Mouse (Mus musculus) thymus, postnatal 14 days (tissue): ENCODE results near the gene Dcun1d3.

ENCODE experiments used
- DNase-seq: peaks from one replicate; pipeline ENCODE4 v3.0.0; 2021

The Dcun1d3 gene

GRCm38 (mm10) chr7:119872204-119872603, 23.9 kb downstream of the Dcun1d3 start:
- no peak for DNase-seq

GRCm38 (mm10) chr7:119866136-119866535, 30.0 kb downstream of the Dcun1d3 start:
- DNase-seq: no peak

- DNase-seq: no peak
Observed at GRCm38 (mm10) chr7:119864500-119864899, 31.6 kb downstream of the Dcun1d3 start.

GRCm38 (mm10) chr7:119862167-119862566, 33.9 kb downstream of the Dcun1d3 start:
- no peak for DNase-seq

GRCm38 (mm10) chr7:119861335-119862091, 34.6 kb downstream of the Dcun1d3 start:
- peak; percentile 68 for DNase-seq

GRCm38 (mm10) chr7:119860971-119861334, 35.1 kb downstream of the Dcun1d3 start:
- DNase-seq: no peak

- DNase-seq: no peak
Observed at GRCm38 (mm10) chr7:119860554-119860953, 35.5 kb downstream of the Dcun1d3 start.

- DNase-seq: no peak
Observed at GRCm38 (mm10) chr7:119860116-119860515, 36.0 kb downstream of the Dcun1d3 start.

- peak; percentile 25 for DNase-seq
Observed at GRCm38 (mm10) chr7:119859476-119859875, 36.6 kb downstream of the Dcun1d3 start.

GRCm38 (mm10) chr7:119855031-119855430, 41.1 kb downstream of the Dcun1d3 start:
- no peak for DNase-seq

- no peak for DNase-seq
Observed at GRCm38 (mm10) chr7:119854362-119854761, 41.7 kb downstream of the Dcun1d3 start.

- no peak for DNase-seq
Observed at GRCm38 (mm10) chr7:119853186-119853585, 42.9 kb downstream of the Dcun1d3 start.

- no peak for DNase-seq
Observed at GRCm38 (mm10) chr7:119852494-119852893, 43.6 kb downstream of the Dcun1d3 start.

- no peak for DNase-seq
Observed at GRCm38 (mm10) chr7:119850737-119851136, 45.4 kb downstream of the Dcun1d3 start.

GRCm38 (mm10) chr7:119849096-119849495, 47.0 kb downstream of the Dcun1d3 start:
- DNase-seq: peak; percentile 35

GRCm38 (mm10) chr7:119847396-119847795, 48.7 kb downstream of the Dcun1d3 start:
- DNase-seq: no peak

- no peak for DNase-seq
Observed at GRCm38 (mm10) chr7:119845541-119845940, 50.6 kb downstream of the Dcun1d3 start.

GRCm38 (mm10) chr7:119841820-119842449, 54.2 kb downstream of the Dcun1d3 start:
- no peak for DNase-seq

- peak; percentile 26 for DNase-seq
Observed at GRCm38 (mm10) chr7:119835996-119836777, 59.9 kb downstream of the Dcun1d3 start.

GRCm38 (mm10) chr7:119835371-119835770, 60.7 kb downstream of the Dcun1d3 start:
- no peak for DNase-seq

GRCm38 (mm10) chr7:119808723-119809122, 87.4 kb downstream of the Dcun1d3 start:
- no peak for DNase-seq

GRCm38 (mm10) chr7:119807396-119807795, 88.7 kb downstream of the Dcun1d3 start:
- DNase-seq: no peak
